Mouse (Mus musculus): Measurements from ENCODE around the gene Ahcyl1.

- TF ChIP-seq CTCF (IDR thresholded peaks at IDR 0.05; ENCODE audit: borderline replicate concordance, control insufficient read depth, extremely low read depth, insufficient read depth, low read length, poor library complexity) (no peak), POLR2A (IDR thresholded peaks at IDR 0.05; ENCODE audit: control insufficient read depth, extremely low read depth, insufficient read depth, low read length, poor library complexity) (no peak)
Measured at GRCm38 (mm10) chr3:107730236-107730635, 33.9 kb upstream of the Ahcyl1 start.
